Mouse (Mus musculus): Measurements from ENCODE around the gene Nfkbib. TPM values are rescaled to one million over a fixed set of nuclear protein-coding genes. Genes with fewer than 3 reads are reported as not detected.

Nfkbib gene
- polyA plus RNA-seq, 1 experiment from 2014 or later = 42.8 TPM

GRCm38 (mm10) chr7:28809401-28810089 lies 42.2 kb upstream of the Nfkbib start:
- Histone ChIP-seq H3K9ac (peak overlapping the region; percentile 84), H3K4me2 (replicated peaks) (peak overlapping the region; percentile 94), H3K4me3 (replicated peaks) (peak overlapping the region; percentile 79), H3K36me3 (peaks cover 16% of the 10 kb centered on the region), H3K27ac (replicated peaks) (peak overlapping the region; percentile 100), H3K27me3 (no peaks in the 10 kb centered on the region), H3K9me3 (replicated peaks) (no peaks in the 10 kb centered on the region), H3K4me1 (peaks cover 36% of the 10 kb centered on the region)
- under 1% methylated on average over 35 of the region's 35 CpGs for WGBS
- ATAC-seq (ENCODE audit: insufficient number of reproducible peaks, low FRiP score, low TSS enrichment, low read depth) = no peak

GRCm38 (mm10) chr7:28808957-28809393 lies 41.7 kb upstream of the Nfkbib start:
- H3K4me3 ChIP-seq (replicated peaks) = peak overlapping the region; percentile 79
- no peaks in the 10 kb centered on the region for H3K27me3 ChIP-seq
- H3K9me3 ChIP-seq (replicated peaks) = no peaks in the 10 kb centered on the region
- peaks cover 10% of the 10 kb centered on the region for H3K36me3 ChIP-seq
- under 1% methylated on average over 32 of the region's 32 CpGs for WGBS
- H3K4me2 ChIP-seq (replicated peaks) = peak overlapping the region; percentile 94
- H3K9ac ChIP-seq = peak overlapping the region; percentile 84
- H3K4me1 ChIP-seq = peaks cover 31% of the 10 kb centered on the region
- peak; percentile 75 for ATAC-seq (ENCODE audit: insufficient number of reproducible peaks, low FRiP score, low TSS enrichment, low read depth)
- H3K27ac ChIP-seq (replicated peaks) = peak overlapping the region; percentile 100

GRCm38 (mm10) chr7:28808221-28808941 lies 41.1 kb upstream of the Nfkbib start, which contains the start of gene Hnrnpl:
Gene Hnrnpl (plus strand): TSS chr7:28808541.
- 1% methylated on average over 35 of the region's 35 CpGs for WGBS
- Histone ChIP-seq H3K27me3 (no peaks in the 10 kb centered on the region), H3K36me3 (peaks cover 4% of the 10 kb centered on the region), H3K27ac (replicated peaks) (peak within 1 kb of the TSS; percentile 100), H3K4me2 (replicated peaks) (peak within 1 kb of the TSS; percentile 94), H3K9me3 (replicated peaks) (no peaks in the 10 kb centered on the region), H3K4me3 (replicated peaks) (peak within 1 kb of the TSS; percentile 79), H3K9ac (peak within 1 kb of the TSS; percentile 84), H3K4me1 (peaks cover 31% of the 10 kb centered on the region)
- ATAC-seq (ENCODE audit: insufficient number of reproducible peaks, low FRiP score, low TSS enrichment, low read depth) = peak; percentile 9

GRCm38 (mm10) chr7:28807641-28808220 lies 40.4 kb upstream of the Nfkbib start:
- Histone ChIP-seq H3K27ac (replicated peaks) (peak overlapping the region; percentile 100), H3K27me3 (no peaks in the 10 kb centered on the region), H3K9me3 (replicated peaks) (no peaks in the 10 kb centered on the region), H3K4me1 (peaks cover 31% of the 10 kb centered on the region), H3K4me3 (replicated peaks) (peak overlapping the region; percentile 79), H3K36me3 (no peaks in the 10 kb centered on the region), H3K4me2 (replicated peaks) (peak overlapping the region; percentile 94), H3K9ac (peak overlapping the region; percentile 84)
- no peak for ATAC-seq (ENCODE audit: insufficient number of reproducible peaks, low FRiP score, low TSS enrichment, low read depth)
- WGBS = 32% methylated on average over 6 of the region's 8 CpGs

- Histone ChIP-seq H3K4me3 (replicated peaks) (no peak overlapping the region), H3K36me3 (no peaks in the 10 kb centered on the region), H3K4me1 (peaks cover 31% of the 10 kb centered on the region), H3K27me3 (no peaks in the 10 kb centered on the region), H3K27ac (replicated peaks) (no peak overlapping the region), H3K4me2 (replicated peaks) (no peak overlapping the region), H3K9ac (no peak overlapping the region), H3K9me3 (replicated peaks) (no peaks in the 10 kb centered on the region)
- ATAC-seq (ENCODE audit: insufficient number of reproducible peaks, low FRiP score, low TSS enrichment, low read depth) = no peak
- 69% methylated on average over 4 of the region's 4 CpGs for WGBS
Observed at GRCm38 (mm10) chr7:28806869-28807268, 39.6 kb upstream of the Nfkbib start.

GRCm38 (mm10) chr7:28803756-28804155 lies 36.4 kb upstream of the Nfkbib start:
- no peaks in the 10 kb centered on the region for H3K36me3 ChIP-seq
- H3K9ac ChIP-seq = no peak overlapping the region
- H3K4me3 ChIP-seq (replicated peaks) = no peak overlapping the region
- no peak overlapping the region for H3K4me2 ChIP-seq (replicated peaks)
- no peaks in the 10 kb centered on the region for H3K9me3 ChIP-seq (replicated peaks)
- H3K27ac ChIP-seq (replicated peaks) = peak overlapping the region; percentile 96
- no peak for ATAC-seq (ENCODE audit: insufficient number of reproducible peaks, low FRiP score, low TSS enrichment, low read depth)
- no peaks in the 10 kb centered on the region for H3K27me3 ChIP-seq
- WGBS = 29% methylated on average over 4 of the region's 4 CpGs
- H3K4me1 ChIP-seq = peaks cover 44% of the 10 kb centered on the region

- Histone ChIP-seq H3K4me2 (replicated peaks) (peak overlapping the region; percentile 30; the same call in 1 of the 2 replicates), H3K9me3 (replicated peaks) (no peaks in the 10 kb centered on the region), H3K36me3 (no peaks in the 10 kb centered on the region), H3K4me1 (peaks cover 40% of the 10 kb centered on the region), H3K27me3 (no peaks in the 10 kb centered on the region), H3K9ac (no peak overlapping the region), H3K27ac (replicated peaks) (peak overlapping the region; percentile 96), H3K4me3 (replicated peaks) (no peak overlapping the region)
- peak; percentile 74 for ATAC-seq (ENCODE audit: insufficient number of reproducible peaks, low FRiP score, low TSS enrichment, low read depth)
- WGBS = 7% methylated on average over 10 of the region's 10 CpGs
Observed at GRCm38 (mm10) chr7:28802846-28803588, 35.7 kb upstream of the Nfkbib start.

- peak; percentile 84 for ATAC-seq (ENCODE audit: insufficient number of reproducible peaks, low FRiP score, low TSS enrichment, low read depth)
- 14% methylated on average over 10 of the region's 10 CpGs for WGBS
- Histone ChIP-seq H3K4me1 (peaks cover 34% of the 10 kb centered on the region), H3K27me3 (no peaks in the 10 kb centered on the region), H3K36me3 (no peaks in the 10 kb centered on the region), H3K27ac (replicated peaks) (peak overlapping the region; percentile 96), H3K4me2 (replicated peaks) (peak overlapping the region; percentile 30), H3K9ac (no peak overlapping the region; the same call in 1 of the 2 replicates), H3K9me3 (replicated peaks) (no peaks in the 10 kb centered on the region), H3K4me3 (replicated peaks) (no peak overlapping the region)
Observed at GRCm38 (mm10) chr7:28801901-28802670, 34.8 kb upstream of the Nfkbib start.

- no peak for ATAC-seq (ENCODE audit: insufficient number of reproducible peaks, low FRiP score, low TSS enrichment, low read depth)
- H3K9ac ChIP-seq = no peak overlapping the region; the same call in 1 of the 2 replicates
- 56% methylated on average over 3 of the region's 3 CpGs for WGBS
Observed at GRCm38 (mm10) chr7:28801451-28801850, 34.1 kb upstream of the Nfkbib start.

GRCm38 (mm10) chr7:28799994-28800393 lies 32.7 kb upstream of the Nfkbib start:
- Histone ChIP-seq H3K9ac (no peak overlapping the region), H3K36me3 (no peaks in the 10 kb centered on the region), H3K27ac (replicated peaks) (no peak overlapping the region), H3K4me1 (peaks cover 43% of the 10 kb centered on the region), H3K27me3 (no peaks in the 10 kb centered on the region), H3K9me3 (replicated peaks) (no peaks in the 10 kb centered on the region), H3K4me2 (replicated peaks) (no peak overlapping the region), H3K4me3 (replicated peaks) (no peak overlapping the region)
- ATAC-seq (ENCODE audit: insufficient number of reproducible peaks, low FRiP score, low TSS enrichment, low read depth) = no peak
- WGBS = 93% methylated on average over 9 of the region's 9 CpGs

More at GRCm38 (mm10) chr7:28801451-28801850, 34.1 kb upstream of the Nfkbib start:
- Histone ChIP-seq H3K9me3 (replicated peaks) (no peaks in the 10 kb centered on the region), H3K36me3 (no peaks in the 10 kb centered on the region), H3K4me3 (replicated peaks) (no peak overlapping the region), H3K4me2 (replicated peaks) (no peak overlapping the region), H3K4me1 (peaks cover 41% of the 10 kb centered on the region), H3K27ac (replicated peaks) (peak overlapping the region; percentile 96), H3K27me3 (no peaks in the 10 kb centered on the region)

Data from embryonic facial prominence, embryonic 15.5 days (tissue).